Mouse (Mus musculus) brain, embryonic 14.5 days (tissue): ENCODE measurements around the gene Srrm3.

Source experiments
- CTCF ChIP-seq: fragments of 200-500 bp; IDR thresholded peaks from 2 replicates; pipeline ENCODE4 v1.5.1; 2012; ENCODE audit warnings: inconsistent platforms, mild to moderate bottlenecking, moderate library complexity, borderline replicate concordance; ENCODE audit not compliant: insufficient read depth, insufficient read length; ENCODE audit errors: extremely low read depth
- POLR2A ChIP-seq: fragments of 200-500 bp; IDR thresholded peaks from 2 replicates; pipeline ENCODE4 v1.6.1; 2012; ENCODE audit warnings: mild to moderate bottlenecking, inconsistent platforms, borderline replicate concordance; ENCODE audit not compliant: poor library complexity, insufficient read depth, insufficient read length, severe bottlenecking; ENCODE audit errors: extremely low read depth

- TF ChIP-seq POLR2A (no peak), CTCF (peak; percentile 52; the same call in 1 of the 2 replicates)
Observed at GRCm38 (mm10) chr5:135898028-135898427, 91.3 kb downstream of the Srrm3 start.
